Mouse (Mus musculus) G1E (cell line): ENCODE measurements around the gene Ypel3.

Experiments used
- CTCF ChIP-seq: IDR thresholded peaks from 2 replicates; pipeline ENCODE4 v1.5.1; 2012; ENCODE audit warnings: low read depth, low read length, inconsistent platforms, mixed read lengths
- GATA1 ChIP-seq: IDR thresholded peaks from 2 replicates; pipeline ENCODE4 v1.6.1; 2012; ENCODE audit warnings: borderline replicate concordance, low read length, inconsistent platforms, mixed read lengths
- POLR2AphosphoS5 ChIP-seq: IDR thresholded peaks from 2 replicates; pipeline ENCODE4 v1.6.1; 2012; ENCODE audit warnings: low read depth, low read length, inconsistent platforms; ENCODE audit not compliant: insufficient replicate concordance

- TF ChIP-seq CTCF (no peak), GATA1 (no peak), POLR2AphosphoS5 (no peak)
Observed at GRCm38 (mm10) chr7:126748824-126749223, 27.9 kb upstream of the Ypel3 start.
